Mouse (Mus musculus) left cerebral cortex, adult 8-10 months (tissue): Measurements from ENCODE around the gene Gm28038. TPM values are rescaled to one million over a fixed set of nuclear protein-coding genes. Genes with fewer than 3 reads are reported as not detected.

Experiments used
- DNase-seq, 2 experiments: peaks; one replicate each; pipeline ENCODE4 v3.0.0; 2022; ENCODE audit warnings: low spot score in 2 of 2
- total RNA-seq, 4 experiments: library from RNA; stranded (reverse); gene quantifications; 2 replicates each; pipeline ENCODE4 v1.2.4; 2022

The Gm28038 gene
- total RNA-seq, 4 experiments from 2014 or later, result not detected

DNA sequence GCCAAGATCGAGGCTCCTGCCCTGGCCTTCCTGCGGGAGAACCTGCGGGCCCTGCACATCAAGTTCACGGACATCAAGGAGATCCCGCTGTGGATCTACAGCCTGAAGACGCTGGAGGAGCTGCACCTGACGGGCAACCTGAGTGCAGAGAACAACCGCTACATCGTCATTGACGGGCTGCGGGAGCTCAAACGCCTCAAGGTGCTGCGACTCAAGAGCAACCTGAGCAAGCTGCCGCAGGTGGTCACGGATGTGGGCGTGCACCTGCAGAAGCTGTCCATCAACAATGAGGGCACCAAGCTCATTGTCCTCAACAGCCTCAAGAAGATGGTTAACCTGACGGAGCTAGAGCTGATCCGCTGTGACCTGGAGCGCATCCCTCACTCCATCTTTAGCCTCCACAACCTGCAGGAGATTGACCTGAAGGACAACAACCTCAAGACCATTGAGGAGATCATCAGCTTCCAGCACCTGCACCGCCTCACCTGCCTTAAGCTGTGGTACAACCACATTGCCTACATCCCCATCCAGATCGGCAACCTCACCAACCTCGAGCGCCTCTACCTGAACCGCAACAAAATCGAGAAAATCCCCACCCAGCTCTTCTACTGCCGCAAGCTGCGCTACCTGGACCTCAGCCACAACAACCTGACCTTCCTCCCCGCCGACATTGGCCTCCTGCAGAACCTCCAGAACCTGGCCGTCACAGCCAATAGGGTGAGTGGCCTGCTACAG lies 24.1 kb upstream of the Gm28038 start:
- DNase-seq, result no peak

DNA sequence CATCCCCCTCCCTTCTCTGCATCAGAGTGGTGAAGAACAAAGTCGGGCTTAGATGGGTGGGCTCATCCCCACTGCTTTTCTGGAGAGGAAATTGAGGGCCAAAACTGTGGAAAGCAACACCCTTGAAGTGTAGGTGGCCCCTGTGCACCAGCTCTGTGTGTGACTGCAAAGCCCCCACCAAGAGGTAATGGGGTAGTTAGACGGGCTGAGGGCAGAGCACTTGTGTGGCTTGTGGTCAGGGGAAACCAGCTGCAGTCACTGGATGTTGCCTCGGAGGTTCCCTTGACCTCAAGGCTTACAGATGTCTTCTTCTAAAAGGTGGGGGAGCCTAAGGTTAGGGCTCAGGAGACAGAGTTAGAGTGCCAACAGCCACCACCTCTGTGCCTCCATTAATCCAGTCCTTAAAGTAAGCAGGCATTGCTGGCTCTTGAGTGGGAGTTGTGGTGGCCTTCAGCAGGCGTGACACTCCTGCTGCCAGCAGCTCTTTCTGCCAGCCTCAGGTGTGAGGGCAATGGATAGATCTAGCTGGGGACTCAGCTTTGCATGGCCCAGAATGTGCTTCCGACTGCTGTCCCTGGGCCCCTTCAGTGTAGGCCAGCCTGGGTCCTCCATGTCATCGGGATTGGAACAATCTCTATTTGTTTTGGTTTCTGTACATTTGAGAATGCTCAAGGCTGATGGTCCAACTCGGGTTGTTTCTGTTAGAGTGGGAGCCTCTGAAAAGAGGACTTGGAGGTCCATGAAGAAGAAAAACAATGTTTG lies 23.0 kb upstream of the Gm28038 start:
- DNase-seq, result no peak

DNA sequence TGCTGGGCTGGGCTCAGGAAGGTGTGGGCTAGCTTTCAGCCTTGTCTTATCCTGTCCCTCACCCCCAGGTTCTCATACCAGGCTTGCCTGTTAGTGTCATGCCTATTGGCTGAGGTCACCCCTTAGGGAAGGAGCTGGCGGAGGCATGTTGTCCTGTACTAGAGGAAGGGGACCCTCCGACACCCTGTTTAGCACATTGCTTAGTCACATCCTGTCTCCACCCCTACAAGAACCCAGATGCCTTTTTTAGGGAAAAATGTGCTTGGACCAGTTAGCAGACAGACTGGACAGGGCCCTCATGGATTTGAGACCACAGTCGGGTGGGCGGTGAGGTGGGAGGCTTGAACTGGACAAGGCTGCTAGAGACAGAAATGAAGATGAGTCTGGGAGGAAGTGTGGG lies 22.2 kb upstream of the Gm28038 start:
- no peak for DNase-seq

DNA sequence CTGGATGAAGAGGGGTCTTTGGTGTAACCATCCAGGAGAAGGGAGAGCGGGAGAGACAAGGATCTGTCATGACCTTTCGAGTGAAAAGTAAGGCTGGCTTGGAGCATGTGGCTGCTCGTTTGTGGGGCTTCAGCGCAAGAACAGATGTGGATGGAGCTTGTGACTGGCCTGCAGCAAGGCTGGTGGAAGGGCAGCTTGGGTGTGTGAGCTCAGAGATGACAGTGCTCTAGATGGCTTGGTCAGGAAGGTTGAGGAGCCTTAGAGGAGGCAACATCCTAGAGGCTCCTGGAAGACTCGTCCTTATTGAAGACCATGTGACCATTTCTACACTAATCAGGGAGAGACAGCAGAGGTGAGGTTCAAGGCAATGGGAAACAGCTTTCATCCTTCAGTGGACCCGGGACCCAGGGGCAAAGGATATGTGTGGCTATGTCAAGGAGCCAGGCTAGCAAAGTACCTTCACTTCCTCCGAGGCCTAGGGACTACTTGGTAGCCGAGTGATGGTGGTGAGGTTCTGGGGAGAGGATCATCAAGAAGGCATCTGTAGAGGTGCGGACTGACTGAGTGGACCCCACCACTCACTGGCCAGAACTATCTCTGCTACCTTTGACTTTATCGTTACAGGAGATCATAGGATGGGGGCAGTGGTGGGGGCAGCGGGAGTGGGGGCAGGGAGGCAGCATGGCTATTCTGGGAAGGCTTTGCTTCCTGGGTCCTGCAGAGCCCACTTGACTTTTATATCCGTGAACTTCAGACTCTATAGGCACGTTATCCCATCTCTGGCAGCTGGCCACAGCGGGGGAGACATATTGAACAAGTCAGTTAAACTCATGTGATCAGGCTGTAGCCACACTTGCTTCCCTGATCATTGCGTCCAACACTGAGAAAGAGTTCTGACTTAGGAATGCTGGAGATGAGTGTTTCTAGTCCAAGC lies 21.4 kb upstream of the Gm28038 start:
- DNase-seq, result no peak

DNA sequence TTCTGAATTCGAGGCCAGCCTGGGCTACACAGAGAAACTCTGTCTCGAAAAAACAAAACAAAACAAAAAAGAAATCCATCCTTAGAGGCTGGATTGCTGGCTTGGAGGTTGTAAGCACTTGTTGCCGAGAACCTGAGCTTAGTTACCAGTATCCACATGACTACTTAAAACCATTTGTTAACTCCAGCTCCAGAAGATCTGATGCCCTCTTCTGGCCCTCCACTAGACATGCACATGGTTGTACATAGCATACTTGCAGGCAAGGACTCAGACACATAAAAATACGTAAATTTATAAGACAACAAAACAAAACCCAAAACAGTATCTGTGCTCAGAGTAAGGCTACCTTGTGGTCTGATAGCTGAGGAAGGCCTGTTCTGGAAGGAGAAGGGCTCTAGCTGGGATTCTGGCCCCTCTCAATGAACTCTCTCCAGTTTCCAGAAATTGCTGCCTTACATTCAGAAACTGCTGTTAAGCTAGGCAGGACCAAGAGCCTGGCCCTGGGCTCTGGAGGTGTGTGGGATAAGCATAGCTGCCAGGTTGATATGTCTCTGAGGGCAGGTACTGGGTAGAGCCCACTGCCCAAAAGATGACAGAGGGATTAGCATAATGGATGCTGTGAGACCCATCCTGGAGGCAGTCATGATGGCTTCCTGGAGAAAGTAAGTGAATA lies 19.6 kb upstream of the Gm28038 start:
- no peak for DNase-seq

DNA sequence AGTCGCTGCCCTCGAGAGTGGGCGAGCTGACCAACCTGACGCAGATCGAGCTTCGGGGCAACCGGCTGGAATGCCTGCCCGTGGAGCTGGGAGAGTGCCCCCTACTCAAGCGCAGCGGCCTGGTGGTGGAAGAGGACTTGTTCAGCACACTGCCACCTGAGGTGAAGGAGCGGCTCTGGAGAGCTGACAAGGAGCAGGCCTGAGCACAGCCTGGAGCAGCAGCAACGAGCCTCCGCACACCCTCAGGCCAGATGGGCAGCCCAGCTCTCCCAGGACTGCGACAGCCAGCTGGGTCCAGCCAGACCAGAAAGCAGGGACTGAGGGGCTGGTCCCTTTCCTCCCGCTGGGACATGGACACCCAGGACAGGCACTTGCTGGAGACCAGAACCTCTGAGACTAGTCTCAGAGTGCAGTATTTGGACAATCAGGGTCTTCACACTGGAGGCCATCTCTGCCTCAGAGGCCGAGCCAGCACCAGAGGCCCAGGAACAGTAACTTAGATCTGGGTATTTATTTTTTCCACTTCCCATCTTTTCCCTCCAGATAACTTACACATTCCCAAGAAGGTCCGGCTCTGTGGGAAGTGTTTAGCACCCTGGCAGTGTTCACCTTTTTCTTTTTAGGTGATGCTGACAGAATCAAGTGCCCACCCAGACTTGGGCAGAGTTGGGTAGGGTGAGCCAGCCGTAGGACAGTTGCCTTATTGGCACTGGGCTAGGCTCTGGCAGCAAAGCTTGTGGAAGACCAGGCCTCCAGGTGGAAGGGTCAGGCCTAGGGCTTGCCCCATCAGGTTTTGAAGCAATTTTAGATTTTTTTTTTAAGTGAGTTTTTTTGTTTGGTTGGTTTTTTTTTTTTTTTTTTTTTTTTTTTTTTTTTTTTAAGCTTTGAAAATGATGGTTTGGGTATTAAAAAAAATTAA lies 18.7 kb upstream of the Gm28038 start:
- DNase-seq, result no peak

DNA sequence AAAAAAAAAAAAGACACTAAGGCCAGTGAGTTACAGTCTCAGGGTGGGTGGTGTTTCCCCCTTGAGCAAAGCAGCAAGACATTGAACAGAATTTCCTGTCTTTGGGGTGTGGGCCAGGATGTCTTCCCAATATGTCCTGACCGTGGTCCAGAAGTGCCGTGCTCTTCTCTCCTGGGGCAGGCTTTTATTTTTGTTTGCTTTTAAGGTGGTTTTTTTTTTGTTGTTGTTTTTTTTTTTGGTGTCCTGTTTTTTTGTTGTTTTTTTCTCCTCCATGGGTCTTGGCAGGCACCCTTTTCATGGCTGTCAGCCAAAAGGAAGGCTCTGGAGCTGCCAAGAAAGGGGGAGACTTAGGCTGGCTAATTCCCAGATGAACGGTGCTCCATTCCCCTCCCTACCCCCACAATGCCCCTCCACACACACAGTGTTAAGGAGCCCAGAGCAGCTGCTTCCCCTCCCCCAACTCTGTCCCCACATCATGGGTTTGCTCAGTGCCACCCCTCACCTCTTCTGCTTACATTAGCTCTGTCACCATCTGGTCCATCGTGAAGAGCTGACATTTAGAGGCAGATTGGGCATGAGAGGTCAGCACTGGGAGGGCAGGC lies 17.9 kb upstream of the Gm28038 start:
- no peak for DNase-seq

DNA sequence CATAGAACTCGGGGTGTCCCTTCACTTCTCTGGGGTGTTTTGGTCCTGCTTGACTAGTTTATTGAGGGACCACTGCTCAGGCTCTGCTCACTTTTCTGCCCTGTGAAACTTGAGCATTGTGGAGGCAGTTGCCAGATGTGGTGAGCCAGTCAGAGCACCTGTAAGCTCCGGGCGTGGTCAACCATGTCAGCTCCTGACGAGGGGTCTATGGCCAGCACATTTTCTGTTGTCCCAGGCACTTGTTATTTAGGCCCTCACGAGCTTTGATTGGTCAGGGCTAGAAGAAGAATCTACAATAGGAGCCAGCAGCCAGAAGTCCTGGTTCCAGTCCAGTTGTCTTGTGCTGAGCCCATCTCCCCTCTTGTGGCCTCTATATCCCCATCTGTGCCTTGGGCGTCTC lies 17.0 kb upstream of the Gm28038 start:
- DNase-seq, result no peak

DNA sequence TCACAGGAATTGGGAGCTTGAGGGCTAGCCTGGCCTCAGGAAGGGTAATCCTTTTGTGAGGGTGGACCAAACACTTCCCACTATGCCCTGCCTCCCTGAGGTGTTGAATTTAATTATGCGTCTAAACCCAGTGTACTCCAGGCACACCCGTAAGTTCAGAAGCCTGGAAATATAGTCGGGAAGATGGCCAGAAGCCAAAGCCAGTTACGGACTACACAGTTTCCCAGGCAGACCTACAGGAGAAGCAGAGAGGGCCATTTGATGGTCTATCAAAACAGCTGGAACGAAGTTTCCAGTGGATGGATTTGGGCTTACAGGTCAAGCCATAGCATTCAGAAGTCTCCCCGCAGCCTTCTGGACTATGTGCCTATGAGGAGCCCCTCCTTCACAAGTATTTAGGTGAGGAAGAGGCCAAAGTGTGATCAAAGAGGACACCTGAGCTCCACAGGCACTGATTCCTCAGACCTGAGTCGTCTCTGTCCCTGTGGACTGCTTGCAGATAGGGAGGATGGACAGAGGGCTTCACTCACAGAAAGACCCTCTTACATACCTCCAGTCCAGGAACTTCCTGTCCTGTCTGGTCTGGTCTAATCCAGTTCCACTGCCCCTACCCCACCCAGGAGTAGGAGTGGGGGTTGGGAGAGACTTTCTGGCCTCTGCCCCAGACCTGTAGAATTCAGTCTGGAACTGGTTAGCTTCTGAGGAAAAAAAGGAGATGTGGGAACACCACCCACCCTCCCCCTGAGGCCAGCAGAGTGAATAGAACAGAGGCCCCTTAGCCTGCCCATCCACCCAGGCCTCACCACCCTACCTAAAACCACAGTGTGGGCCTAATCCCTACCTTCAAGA lies 15.9 kb upstream of the Gm28038 start:
- DNase-seq, result no peak

DNA sequence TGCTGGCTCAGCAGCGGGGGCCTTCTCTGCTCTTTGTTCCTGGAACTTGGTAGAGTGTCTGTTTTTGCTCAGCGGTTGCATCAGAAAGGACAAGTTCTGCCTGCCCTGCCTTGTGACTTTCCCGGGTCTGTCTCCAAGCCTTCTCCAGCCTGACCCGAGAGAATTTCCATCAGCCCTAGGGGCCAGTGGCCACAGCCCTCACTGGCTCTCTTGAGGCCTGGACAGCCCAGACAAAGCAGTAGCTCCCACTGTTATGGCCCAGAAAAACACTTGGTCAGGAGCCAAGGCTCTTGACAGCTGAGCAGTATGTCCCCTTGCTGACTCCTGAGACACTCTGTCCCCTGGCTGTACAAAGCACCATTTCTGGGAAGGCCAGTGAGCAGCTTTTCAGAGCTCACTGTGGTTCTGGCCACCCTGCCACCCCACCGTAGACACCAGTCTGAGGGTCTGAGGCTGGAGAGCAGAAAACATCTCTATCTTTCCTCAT lies 15.0 kb upstream of the Gm28038 start, which contains the start of gene Phyhd1:
TSS of gene Phyhd1 (plus strand) at position 437 of the 487 bp plus-strand sequence.
- DNase-seq, result peak in 1 of 2 experiments; percentile 70

DNA sequence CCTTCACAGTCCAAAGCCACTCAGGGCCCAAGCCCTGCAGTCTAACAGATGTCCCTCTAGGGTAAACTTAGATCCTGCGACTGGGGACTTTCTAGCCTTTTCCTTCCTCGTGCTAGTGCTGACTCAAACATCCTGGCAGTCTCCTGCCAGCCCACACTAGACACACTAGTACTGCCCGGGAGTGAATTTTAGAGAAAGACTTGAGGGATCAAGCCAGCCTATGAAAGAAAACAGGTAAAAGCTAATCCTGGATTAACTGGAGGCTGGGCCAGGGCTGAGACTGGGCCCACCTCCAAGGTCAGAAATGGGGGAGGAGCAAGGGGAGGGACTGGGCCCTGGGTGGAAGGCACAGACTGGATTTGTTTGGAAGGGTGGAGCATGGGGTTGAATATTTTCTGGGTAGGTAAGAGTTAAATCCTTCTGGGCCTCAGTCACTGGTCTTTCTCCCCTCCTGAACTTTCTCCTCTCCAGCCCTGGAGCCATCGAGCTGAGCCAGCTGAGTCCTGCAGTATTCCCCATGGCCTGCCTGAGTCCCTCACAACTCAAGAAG lies 14.4 kb upstream of the Gm28038 start:
- no peak for DNase-seq

DNA sequence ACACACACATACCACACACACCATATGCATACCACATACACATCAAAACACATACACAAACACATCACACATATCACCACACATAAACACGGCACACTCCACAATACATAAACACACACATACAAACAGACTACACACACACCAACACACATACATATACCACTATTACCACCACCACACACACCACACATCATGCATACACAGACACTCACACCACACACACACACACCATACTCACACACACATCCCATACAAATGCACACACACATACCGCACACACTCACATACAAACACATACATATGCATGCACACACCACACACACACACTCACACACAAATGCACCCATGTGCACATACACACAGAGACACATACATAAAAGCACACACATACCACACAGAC lies 13.4 kb upstream of the Gm28038 start:
- no peak for DNase-seq

DNA sequence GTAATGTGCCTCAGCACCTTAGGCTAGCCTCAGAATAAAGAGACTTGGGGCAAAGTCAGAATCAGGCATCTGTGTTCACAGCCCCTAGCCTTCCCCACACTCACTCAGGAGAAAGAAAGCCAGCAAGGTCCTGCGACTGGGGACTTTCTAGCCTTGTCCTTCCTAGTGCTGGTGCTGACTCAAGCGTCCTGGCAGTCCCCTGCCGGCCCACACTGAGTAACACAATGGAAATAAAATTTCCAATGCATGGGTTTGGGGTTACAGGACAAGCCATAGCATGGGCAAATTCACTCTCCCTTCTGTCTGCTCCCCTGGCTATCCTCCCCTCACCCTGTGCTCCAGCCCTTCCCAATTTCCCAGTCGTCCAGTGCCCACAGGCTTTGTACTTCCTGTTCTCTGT lies 12.5 kb upstream of the Gm28038 start:
- no peak for DNase-seq

DNA sequence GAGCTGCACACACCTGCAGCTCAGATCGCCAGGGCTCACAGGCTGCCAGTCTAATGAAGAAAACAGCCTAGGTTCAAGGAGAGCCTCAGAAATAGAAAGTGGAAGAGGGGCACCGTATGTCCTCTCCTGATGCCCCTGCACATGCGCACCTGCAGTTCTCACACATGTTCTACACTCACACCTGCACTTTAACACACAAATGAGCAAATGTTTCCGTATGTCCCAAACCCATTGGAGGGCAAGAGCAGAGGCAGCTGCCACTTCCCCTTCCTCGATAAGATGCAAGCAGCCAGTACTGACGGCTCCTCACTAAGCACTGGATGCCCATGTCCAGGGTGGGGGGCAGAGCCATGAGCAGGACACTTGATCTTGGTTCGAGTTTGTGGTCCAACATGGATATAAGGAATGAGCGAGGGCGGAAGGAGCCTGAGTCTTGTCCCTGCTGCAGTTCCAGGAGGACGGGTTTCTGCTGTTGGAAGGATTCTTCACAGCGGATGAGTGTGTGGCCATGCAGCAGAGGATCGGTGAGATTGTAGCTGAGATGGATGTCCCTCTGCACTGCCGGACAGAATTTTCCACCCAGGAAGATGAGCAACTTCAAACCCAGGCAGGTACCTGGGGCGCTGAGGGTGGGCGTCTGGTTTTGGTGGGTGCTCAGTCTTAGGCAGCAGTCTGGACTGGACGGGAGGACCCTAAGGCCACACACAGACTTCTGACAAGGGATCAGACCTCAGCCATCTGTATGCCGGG lies 11.4 kb upstream of the Gm28038 start:
- DNase-seq, result no peak

DNA sequence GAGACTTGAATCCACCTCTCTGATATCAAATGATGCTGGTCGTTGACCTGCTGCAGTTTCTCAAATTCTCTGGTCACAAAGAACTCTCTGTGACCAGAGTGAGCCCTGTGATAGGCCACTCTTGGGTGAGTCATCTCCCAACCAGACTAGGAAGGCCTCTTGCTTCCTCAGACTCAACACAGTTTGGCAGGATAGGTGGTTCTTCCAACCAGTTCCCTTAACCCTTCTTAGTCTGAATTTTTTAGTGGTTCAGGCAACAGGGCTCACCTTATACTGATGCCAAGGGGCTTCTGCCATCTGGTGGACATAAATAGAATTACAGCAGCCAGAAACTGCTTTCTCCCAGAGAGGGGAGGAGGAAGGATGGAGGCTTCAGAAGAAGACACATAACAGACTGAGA lies 10.7 kb upstream of the Gm28038 start:
- peak in 1 of 2 experiments; percentile 64 for DNase-seq

DNA sequence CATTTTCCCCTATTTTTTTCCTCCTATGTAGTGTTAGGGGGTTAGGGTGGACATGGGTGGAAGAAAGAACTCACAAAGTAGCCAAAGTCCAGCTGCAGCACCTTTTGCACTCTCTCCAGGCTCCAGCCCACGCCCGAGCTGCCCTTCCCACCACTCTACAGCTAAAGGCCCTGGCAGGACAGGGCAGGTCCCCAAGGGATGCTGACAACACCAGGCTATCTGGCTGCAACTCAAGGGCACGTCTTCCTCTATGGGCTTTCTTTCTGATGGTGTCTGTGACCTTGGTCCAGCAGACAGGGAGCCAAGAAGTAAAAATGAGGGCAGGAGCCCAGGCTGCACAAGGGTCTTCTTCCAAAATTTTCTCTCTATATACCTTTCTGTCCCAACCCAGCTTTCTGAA lies 808 bp downstream of the Gm28038 start:
- no peak for DNase-seq

DNA sequence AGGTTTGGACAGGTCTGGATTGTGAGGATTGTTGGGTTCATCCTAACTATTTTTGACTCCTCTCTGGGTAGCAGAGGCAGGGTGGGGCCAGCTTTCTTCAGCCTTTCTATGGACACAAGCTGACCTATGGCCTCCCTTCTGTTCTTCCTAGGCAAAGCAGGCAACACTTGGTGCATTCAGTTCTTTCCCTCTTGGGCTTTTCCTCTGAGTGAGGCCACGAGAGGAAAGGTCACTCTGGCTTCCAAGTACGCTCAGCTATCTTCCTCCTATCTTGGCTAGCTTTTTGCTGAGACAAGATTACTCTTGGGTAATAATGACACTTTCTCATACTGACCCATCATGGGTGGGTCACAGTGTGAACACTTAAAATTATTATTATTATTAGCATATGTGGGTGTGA lies 2.4 kb downstream of the Gm28038 start:
- DNase-seq, result no peak

DNA sequence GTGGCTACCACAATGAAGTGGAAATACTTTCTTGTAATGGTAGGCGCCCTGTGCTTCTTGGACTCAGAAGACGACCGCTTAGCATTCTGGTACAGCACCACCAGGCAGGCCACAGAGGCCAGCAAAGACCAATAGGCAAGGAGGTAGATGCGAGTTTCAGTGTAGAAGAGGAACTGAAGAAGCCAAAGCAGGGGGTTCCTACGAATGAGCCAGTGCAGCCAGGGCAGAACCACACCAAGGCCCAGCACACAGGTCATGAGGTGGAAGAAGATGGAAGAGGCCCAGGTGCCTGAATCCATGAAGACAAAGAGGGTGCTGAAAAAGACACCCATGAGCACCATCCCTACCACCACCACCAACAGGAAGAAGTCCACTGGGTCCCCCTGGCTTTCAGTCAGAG lies 4.2 kb downstream of the Gm28038 start:
- no peak for DNase-seq
